Mouse (Mus musculus) T-helper 2 cell (primary cell): ENCODE data around the gene Rabggtb.
"Not testable (repeated sequence)": the region's sequence is repeated elsewhere in the genome, so short reads cannot be mapped to it uniquely, and the experiment has no call there.

Experiments used
- in situ Hi-C: fragments of 300-600 bp; cut with MboI, MseI; formaldehyde crosslinking; loops from one replicate; pipeline ENCODE4 v1.15.1; 2025; ENCODE audit warnings: high pct_unique_total_duplicates

Gene Rabggtb

GRCm38 (mm10) chr3:153871396-153871795 lies 41.4 kb downstream of the Rabggtb start:
- in situ Hi-C loops, result no loop called here

- in situ Hi-C loops, result no loop called here
Measured at GRCm38 (mm10) chr3:153867149-153868136, 45.4 kb downstream of the Rabggtb start.

- in situ Hi-C loops, result no loop called here
Measured at GRCm38 (mm10) chr3:153864636-153865429, 48.0 kb downstream of the Rabggtb start.

GRCm38 (mm10) chr3:153863816-153864215 lies 49.0 kb downstream of the Rabggtb start:
- in situ Hi-C loops, result no loop called here

GRCm38 (mm10) chr3:153860392-153860791 lies 52.4 kb downstream of the Rabggtb start:
- in situ Hi-C loops, result not testable (repeated sequence)

GRCm38 (mm10) chr3:153858350-153859001 lies 54.3 kb downstream of the Rabggtb start:
- in situ Hi-C loops, result no loop called here
